Mouse (Mus musculus) left cerebral cortex, postnatal 14 days (tissue): ENCODE measurements at regions not wholly inside any gene's neighbourhood (a gene's known extent, or its start where the extent isn't known, plus 50 kb on each side); places are given as distances from the start of the nearest gene placed in this dataset.

ENCODE experiments used
- DNase-seq, 2 experiments: peaks; one replicate each; pipeline ENCODE4 v3.0.0; 2021 to 2022; ENCODE audit warnings: low spot score in 2 of 2, mixed read lengths in 1 of 2
- intact Hi-C: fragments of 180-260 bp; cut with DNase I; formaldehyde crosslinking; loops from one replicate; pipeline ENCODE4 v1.15.1; 2025

- DNase-seq, result no peak
- intact Hi-C loops, result no loop called here
Measured at GRCm38 (mm10) chr1:149760440-149760839, 200.7 kb downstream of the Pla2g4a start.

GRCm38 (mm10) chr1:149758783-149759132 lies 202.3 kb downstream of the Pla2g4a start:
- intact Hi-C loops, result no loop called here
- DNase-seq, result no peak

- DNase-seq, result peak; percentile 47 to 71
- intact Hi-C loops, result no loop called here
Measured at GRCm38 (mm10) chr1:149758092-149758782, 202.9 kb downstream of the Pla2g4a start.

GRCm38 (mm10) chr1:149753269-149754060 lies 207.6 kb downstream of the Pla2g4a start:
- intact Hi-C loops, result no loop called here
- no peak for DNase-seq

GRCm38 (mm10) chr1:149749405-149749804 lies 211.7 kb downstream of the Pla2g4a start:
- intact Hi-C loops, result no loop called here
- DNase-seq, result no peak

- DNase-seq, result peak; percentile 6 to 46
- intact Hi-C loops, result no loop called here
Measured at GRCm38 (mm10) chr1:149738959-149739358, 222.1 kb downstream of the Pla2g4a start.

GRCm38 (mm10) chr1:149734241-149734640 lies 226.8 kb downstream of the Pla2g4a start:
- intact Hi-C loops, result no loop called here
- no peak for DNase-seq

- no peak for DNase-seq
- intact Hi-C loops, result no loop called here
Measured at GRCm38 (mm10) chr1:149715171-149715570, 245.9 kb downstream of the Pla2g4a start.

GRCm38 (mm10) chr1:149712330-149712729 lies 248.8 kb downstream of the Pla2g4a start:
- intact Hi-C loops, result no loop called here
- no peak for DNase-seq

GRCm38 (mm10) chr1:149705223-149705622 lies 255.9 kb downstream of the Pla2g4a start:
- intact Hi-C loops, result no loop called here
- DNase-seq, result no peak

GRCm38 (mm10) chr1:149699411-149699810 lies 261.7 kb downstream of the Pla2g4a start:
- intact Hi-C loops, result no loop called here
- DNase-seq, result no peak

GRCm38 (mm10) chr1:149674166-149674565 lies 286.9 kb downstream of the Pla2g4a start:
- DNase-seq, result no peak
- intact Hi-C loops, result no loop called here

GRCm38 (mm10) chr1:149672571-149672970 lies 288.5 kb downstream of the Pla2g4a start:
- intact Hi-C loops, result no loop called here
- no peak for DNase-seq

GRCm38 (mm10) chr1:149672117-149672516 lies 289.0 kb downstream of the Pla2g4a start:
- DNase-seq, result no peak
- intact Hi-C loops, result no loop called here

- intact Hi-C loops, result no loop called here
- no peak for DNase-seq
Measured at GRCm38 (mm10) chr1:149671091-149671490, 290.0 kb downstream of the Pla2g4a start.
